Mouse (Mus musculus) lung, postnatal 0 days (tissue): ENCODE results near the gene Sec24b.

ENCODE experiments used
- CTCF ChIP-seq: IDR thresholded peaks from 2 replicates; pipeline ENCODE4 v1.5.1; 2016; ENCODE audit warnings: antibody characterized with exemption, mild to moderate bottlenecking
- EP300 ChIP-seq: IDR thresholded peaks from 2 replicates; pipeline ENCODE4 v1.6.1; 2016; ENCODE audit warnings: antibody characterized with exemption, mild to moderate bottlenecking, control low read depth

DNA sequence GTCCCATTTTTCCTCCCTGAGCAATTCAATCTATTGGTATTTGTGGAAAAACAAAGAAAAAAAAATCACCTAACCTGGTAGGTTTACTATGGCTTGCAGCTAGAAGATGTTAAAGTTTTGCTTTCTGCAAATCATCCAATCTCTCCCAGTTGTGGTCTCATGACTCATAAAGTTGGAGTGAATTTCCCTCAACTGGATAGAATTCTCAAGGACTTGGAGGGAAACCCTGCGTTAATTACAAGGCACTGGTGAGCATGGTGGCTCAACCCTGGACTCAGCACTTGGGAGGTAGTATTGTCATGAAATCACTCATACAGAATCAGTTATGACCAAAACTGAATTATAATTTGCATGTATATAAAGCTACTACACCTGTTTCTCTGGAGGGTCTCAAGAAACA is 120.1 kb downstream of the Sec24b start:
- TF ChIP-seq CTCF, result no peak
- no peak for TF ChIP-seq EP300
